Mouse (Mus musculus): Measurements from ENCODE around the gene Slc17a7. TPM values are rescaled to one million over a fixed set of nuclear protein-coding genes. Genes with fewer than 3 reads are reported as not detected.

Slc17a7 gene
- 0.09 and 0.20 TPM in 2 replicates for polyA plus RNA-seq (2012; rRNA removed)

GRCm38 (mm10) chr7:45163735-45164490, at the start of gene Slc17a7:
Gene Slc17a7, plus strand, starts transcription at chr7:45163949.

GRCm38 (mm10) chr7:45124224-45125143, 39.3 kb upstream of the Slc17a7 start, which contains the start of gene Rps11:
Gene Rps11, minus strand, starts transcription at chr7:45124439.

GRCm38 (mm10) chr7:45128624-45129246, 35.0 kb upstream of the Slc17a7 start, which contains the start of gene Rpl13a:
Gene Rpl13a, minus strand, starts transcription at chr7:45128761.

GRCm38 (mm10) chr7:45135993-45136567, 27.7 kb upstream of the Slc17a7 start, which contains the start of the genes Gm45713 and Flt3l:
Gene Gm45713, minus strand, starts transcription at chr7:45136231.
Gene Flt3l, minus strand, starts transcription at chr7:45136432.

GRCm38 (mm10) chr7:45154096-45154992, 9.4 kb upstream of the Slc17a7 start, which contains the start of the genes Pih1d1 and Aldh16a1:
Gene Pih1d1, plus strand, starts transcription at chr7:45154303.
Gene Aldh16a1, minus strand, starts transcription at chr7:45154584.

GRCm38 (mm10) chr7:45179469-45179868, 15.7 kb downstream of the Slc17a7 start, which contains the start of gene Gfy:
Gene Gfy, minus strand, starts transcription at chr7:45179569.

GRCm38 (mm10) chr7:45180896-45181477, 17.2 kb downstream of the Slc17a7 start, which contains the start of gene Pth2:
Gene Pth2, plus strand, starts transcription at chr7:45180995.

GRCm38 (mm10) chr7:45204380-45205143, 40.8 kb downstream of the Slc17a7 start, which contains the start of gene Ccdc155:
Gene Ccdc155, minus strand, starts transcription at chr7:45204892.

GRCm38 (mm10) chr7:45211851-45212251, 48.1 kb downstream of the Slc17a7 start, which contains the start of gene Dkkl1:
Gene Dkkl1, minus strand, starts transcription at chr7:45212147.

GRCm38 (mm10) chr7:45215673-45216441, 52.1 kb downstream of the Slc17a7 start, which contains the start of gene Tead2:
Gene Tead2, plus strand, starts transcription at chr7:45215753.

Other genes with a start within 250 kb of the Slc17a7 start
- gene Ap2a1, start 234.5 kb upstream of the Slc17a7 start, polyA plus RNA-seq (2012; rRNA removed): 94.2 and 104 TPM in 2 replicates
- gene Tsks, start 220.7 kb upstream of the Slc17a7 start, polyA plus RNA-seq (2012; rRNA removed): not detected in 2 replicates
- gene Cpt1c, start 189.1 kb upstream of the Slc17a7 start, polyA plus RNA-seq (2012; rRNA removed): 14.6 and 20.4 TPM in 2 replicates
- 75.9 and 81.7 TPM in 2 replicates for gene Prmt1, start 177.4 kb upstream of the Slc17a7 start, polyA plus RNA-seq (2012; rRNA removed)
- gene Irf3, start 166.3 kb upstream of the Slc17a7 start, polyA plus RNA-seq (2012; rRNA removed): 114 and 134 TPM in 2 replicates
- gene Bcl2l12, start 165.2 kb upstream of the Slc17a7 start, polyA plus RNA-seq (2012; rRNA removed): 32.2 and 35.0 TPM in 2 replicates
- gene Scaf1, start 147.6 kb upstream of the Slc17a7 start, polyA plus RNA-seq (2012; rRNA removed): 82.6 and 102 TPM in 2 replicates
- gene Rras, start 146.0 kb upstream of the Slc17a7 start, polyA plus RNA-seq (2012; rRNA removed): 123 and 160 TPM in 2 replicates
- 7.7 and 10.0 TPM in 2 replicates for gene Prr12, start 111.1 kb upstream of the Slc17a7 start, polyA plus RNA-seq (2012; rRNA removed)
- 98.1 and 100 TPM in 2 replicates for gene Nosip, start 101.5 kb upstream of the Slc17a7 start, polyA plus RNA-seq (2012; rRNA removed)
- 140 and 174 TPM in 2 replicates for gene Prrg2, start 101.3 kb upstream of the Slc17a7 start, polyA plus RNA-seq (2012; rRNA removed)
- gene Rcn3, start 71.7 kb upstream of the Slc17a7 start, polyA plus RNA-seq (2012; rRNA removed): 118 and 163 TPM in 2 replicates
- gene Fcgrt, start 60.1 kb upstream of the Slc17a7 start, polyA plus RNA-seq (2012; rRNA removed): 83.0 and 96.0 TPM in 2 replicates
- 149 and 231 TPM in 2 replicates for gene Rps11, start 39.5 kb upstream of the Slc17a7 start, polyA plus RNA-seq (2012; rRNA removed)
- gene Rpl13a, start 35.2 kb upstream of the Slc17a7 start, polyA plus RNA-seq (2012; rRNA removed): 1,458 and 1,702 TPM in 2 replicates
- 0.47 and 0.50 TPM in 2 replicates for gene Gm45713, start 27.7 kb upstream of the Slc17a7 start, polyA plus RNA-seq (2012; rRNA removed)
- gene Flt3l, start 27.5 kb upstream of the Slc17a7 start, polyA plus RNA-seq (2012; rRNA removed): 43.2 and 54.5 TPM in 2 replicates
- 54.6 and 63.2 TPM in 2 replicates for gene Pih1d1, start 9.6 kb upstream of the Slc17a7 start, polyA plus RNA-seq (2012; rRNA removed)
- gene Aldh16a1, start 9.4 kb upstream of the Slc17a7 start, polyA plus RNA-seq (2012; rRNA removed): 107 and 124 TPM in 2 replicates
- gene Gfy, start 15.6 kb downstream of the Slc17a7 start, polyA plus RNA-seq (2012; rRNA removed): not detected in 2 replicates
- not detected in 2 replicates for gene Pth2, start 17.0 kb downstream of the Slc17a7 start, polyA plus RNA-seq (2012; rRNA removed)
- gene Ccdc155, start 40.9 kb downstream of the Slc17a7 start, polyA plus RNA-seq (2012; rRNA removed): 0.05 TPM in 1 of 2 replicates, not detected in the other
- 1.3 and 2.3 TPM in 2 replicates for gene Dkkl1, start 48.2 kb downstream of the Slc17a7 start, polyA plus RNA-seq (2012; rRNA removed)
- 10.7 and 13.9 TPM in 2 replicates for gene Tead2, start 51.8 kb downstream of the Slc17a7 start, polyA plus RNA-seq (2012; rRNA removed)
- gene Cd37, start 75.2 kb downstream of the Slc17a7 start, polyA plus RNA-seq (2012; rRNA removed): 34.3 and 38.4 TPM in 2 replicates
- not detected in 2 replicates for gene Slc6a16, start 77.1 kb downstream of the Slc17a7 start, polyA plus RNA-seq (2012; rRNA removed)
- gene Slc6a21, start 113.6 kb downstream of the Slc17a7 start, polyA plus RNA-seq (2012; rRNA removed): not detected in 2 replicates
- 204 and 260 TPM in 2 replicates for gene Trpm4, start 169.8 kb downstream of the Slc17a7 start, polyA plus RNA-seq (2012; rRNA removed)
- 0.21 and 0.75 TPM in 2 replicates for gene Hrc, start 171.3 kb downstream of the Slc17a7 start, polyA plus RNA-seq (2012; rRNA removed)
- 103 and 110 TPM in 2 replicates for gene Ppfia3, start 203.1 kb downstream of the Slc17a7 start, polyA plus RNA-seq (2012; rRNA removed)
- gene Lin7b, start 206.6 kb downstream of the Slc17a7 start, polyA plus RNA-seq (2012; rRNA removed): 4.7 and 8.2 TPM in 2 replicates
- gene Snrnp70, start 231.8 kb downstream of the Slc17a7 start, polyA plus RNA-seq (2012; rRNA removed): 207 and 209 TPM in 2 replicates
- gene Kcna7, start 241.7 kb downstream of the Slc17a7 start, polyA plus RNA-seq (2012; rRNA removed): 0.08 and 0.09 TPM in 2 replicates
- 0.21 and 0.22 TPM in 2 replicates for gene Ntf5, start 249.7 kb downstream of the Slc17a7 start, polyA plus RNA-seq (2012; rRNA removed)

Measured in colon, adult 2 months (tissue).